Mouse (Mus musculus): ENCODE data around the gene Fis1. TPM values are rescaled to one million over a fixed set of nuclear protein-coding genes. Genes with fewer than 3 reads are reported as not detected.
A peak's percentile ranks its signal among the peaks of the same experiment; 100 is the strongest.

Gene Fis1
- total RNA-seq, 2 experiments from 2014 or later = 263 to 271 TPM

DNA sequence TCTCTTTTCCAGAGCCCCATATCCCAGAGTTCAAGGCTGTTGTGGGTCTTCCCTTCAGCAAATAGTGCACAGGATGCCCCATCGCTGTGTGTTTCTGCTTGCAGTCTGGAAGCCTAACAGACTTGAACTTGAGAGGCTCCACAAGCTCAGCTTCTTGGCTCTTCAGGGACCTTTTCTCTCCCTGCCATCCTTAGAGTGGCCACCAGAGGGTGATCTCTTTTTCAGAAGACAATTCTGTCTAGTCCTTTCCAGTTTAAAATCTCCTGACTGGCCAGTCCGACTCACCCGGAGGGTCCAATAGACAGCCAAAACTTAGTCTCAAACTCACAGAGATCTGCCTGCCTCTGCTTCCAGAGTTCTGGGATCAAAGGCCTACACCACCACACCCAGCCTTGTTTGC lies 56.9 kb downstream of the Fis1 start:
- intact Hi-C loops (cut with DNase I) = no loop called here
- DNase-seq (ENCODE audit: low spot score in 2 of 2) = peak; percentile 47 to 67

DNA sequence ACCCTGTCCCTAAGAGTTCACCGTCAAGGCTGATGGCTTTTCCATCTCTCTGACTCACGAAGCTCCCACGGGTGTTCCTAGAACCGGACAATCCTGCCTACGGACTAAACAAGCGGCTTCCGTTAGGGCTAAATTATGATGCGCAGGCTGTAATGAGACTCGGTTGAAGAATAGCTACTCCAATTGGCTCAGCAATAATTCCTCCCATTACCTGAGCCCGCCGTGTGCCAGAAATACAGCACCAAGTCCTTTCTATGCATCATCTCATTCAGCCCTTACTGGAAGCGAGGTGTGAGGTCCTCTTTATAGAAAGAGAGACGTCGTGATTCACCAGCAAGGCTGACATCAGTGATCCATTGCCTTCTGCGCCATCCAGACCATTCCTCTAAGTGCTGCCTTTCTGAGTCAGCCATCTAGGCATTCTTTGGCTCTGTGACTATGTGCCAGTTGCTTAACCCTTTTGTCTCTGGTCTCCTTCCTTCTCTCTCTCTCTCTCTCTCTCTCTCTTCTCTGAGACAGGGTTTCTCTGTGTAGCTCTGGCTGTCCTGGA lies 59.4 kb downstream of the Fis1 start:
- no peak for DNase-seq (ENCODE audit: low spot score in 2 of 2)
- intact Hi-C loops (cut with DNase I) = no loop called here

Small RNA genes lying within 50 kb of the gene (microRNA-seq; reads per million reads assigned to microRNA genes)
- 433 to 513 reads per million in 2 experiments for gene Mir702

Other genes starting within 250 kb of the Fis1 start
- 10 to 100 TPM; 11.9 to 13.1 TPM for gene Col26a1, start 70.1 kb upstream of the Fis1 start, total RNA-seq (2021)
- 100 to 1,000 TPM in 1 of 2 experiments, 10 to 100 TPM in 1; 95.3 to 108 TPM for gene Ift22, start 45.1 kb upstream of the Fis1 start, total RNA-seq (2021)
- gene Cldn15, start 13.3 kb downstream of the Fis1 start, total RNA-seq (2021) = not detected
- gene Plod3, start 33.7 kb downstream of the Fis1 start, total RNA-seq (2021) = 10 to 100 TPM; 33.7 to 38.5 TPM
- gene Znhit1, start 34.7 kb downstream of the Fis1 start, total RNA-seq (2021) = 10 to 100 TPM; 86.2 to 88.5 TPM
- 100 to 1,000 TPM; 392 to 396 TPM for gene Vgf, start 73.1 kb downstream of the Fis1 start, total RNA-seq (2021)
- 100 to 1,000 TPM; 304 to 317 TPM for gene Ap1s1, start 92.9 kb downstream of the Fis1 start, total RNA-seq (2021)
- gene Serpine1, start 119.0 kb downstream of the Fis1 start, total RNA-seq (2021) = under 1 TPM; 0.55 to 0.99 TPM
- gene Trim56, start 162.9 kb downstream of the Fis1 start, total RNA-seq (2021) = 1 to 10 TPM; 3.0 to 3.9 TPM
- not detected for gene Muc3, start 196.0 kb downstream of the Fis1 start, total RNA-seq (2021)